Mouse (Mus musculus): ENCODE results near the gene Tmem33.

DNA sequence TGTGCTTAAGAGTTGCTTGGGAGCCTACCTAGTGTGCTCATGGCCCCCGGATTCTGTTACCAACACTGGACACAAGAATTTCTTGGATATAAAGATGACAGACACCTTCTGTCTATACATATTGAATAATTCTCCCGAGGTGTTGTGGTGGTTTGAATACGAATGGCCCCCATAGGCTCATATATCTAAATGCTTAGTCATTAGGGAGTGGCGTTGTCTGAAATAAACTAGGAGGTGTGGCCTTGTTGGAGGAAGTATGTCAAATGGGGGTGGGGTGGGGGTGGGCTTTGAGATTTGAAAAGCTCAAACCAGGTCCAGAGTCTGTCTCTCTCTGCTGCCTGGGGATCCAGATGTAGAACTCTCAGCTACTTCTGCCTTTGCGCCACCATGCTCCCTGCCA, 17.1 kb upstream of the Tmem33 start:
- TF ChIP-seq CTCF (conservative IDR thresholded peaks at IDR 0.05; ENCODE audit: low read length) (no peak), POU5F1 (IDR thresholded peaks at IDR 0.05; ENCODE audit: borderline replicate concordance, low read length) (no peak)
